Mouse (Mus musculus) urinary bladder, postnatal 10 days (tissue): Measurements from ENCODE around the gene Slc8a1.

Experiments used
- DNase-seq: peaks from one replicate; pipeline ENCODE4 v3.0.0; 2022; ENCODE audit warnings: low spot score

The Slc8a1 gene

DNA sequence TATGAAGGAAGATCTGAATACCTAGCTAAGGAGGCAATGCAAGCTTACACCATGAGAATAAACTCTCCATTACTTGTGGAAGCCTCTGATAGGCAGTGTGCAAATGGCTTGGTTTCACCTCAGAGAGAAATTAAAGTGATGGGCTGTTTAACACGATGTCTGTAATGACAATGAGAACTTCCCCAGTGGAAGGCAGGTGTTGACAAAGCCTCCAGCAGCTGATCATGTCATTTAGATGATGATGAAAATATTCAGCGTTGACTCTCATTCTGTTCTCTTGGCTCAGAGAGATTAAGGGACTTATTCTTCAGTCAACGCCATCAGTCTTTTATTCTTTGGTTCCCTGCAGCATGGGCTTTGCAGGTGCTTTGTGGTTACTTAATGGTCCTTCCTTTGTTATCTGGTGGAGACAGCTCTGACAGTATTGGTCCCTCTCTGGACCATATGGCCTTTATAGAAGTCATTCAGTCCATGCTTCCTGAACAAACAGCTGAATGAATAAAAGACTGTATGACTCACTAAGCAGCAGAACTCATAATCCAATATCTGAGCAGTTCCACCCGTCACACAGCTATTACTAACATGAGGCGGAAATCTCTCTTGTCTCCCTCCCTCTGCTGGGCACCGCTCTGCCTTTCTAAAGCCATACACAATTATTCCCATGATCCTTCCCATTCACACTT, 184.0 kb downstream of the Slc8a1 start:
- DNase-seq: no peak

GRCm38 (mm10) chr17:81551856-81552635, 186.1 kb downstream of the Slc8a1 start:
- no peak for DNase-seq

DNA sequence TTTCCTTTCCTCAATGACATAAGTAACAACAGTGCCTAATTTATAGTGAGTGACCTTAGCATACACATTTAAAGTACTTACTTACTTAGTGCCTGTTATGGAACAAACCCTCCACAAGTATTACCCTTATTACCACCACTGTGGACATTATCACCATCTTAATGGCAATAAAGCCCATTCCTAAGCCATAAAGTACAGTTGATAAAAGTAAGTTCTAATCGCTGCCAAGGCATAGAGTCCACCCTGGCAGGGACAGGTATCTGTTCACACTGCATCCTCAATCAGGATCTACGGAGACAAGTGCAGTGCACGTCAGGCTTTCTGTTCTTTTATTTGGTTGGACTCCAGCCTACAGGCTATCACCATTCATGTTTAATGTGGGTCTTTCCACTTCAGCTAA, 187.3 kb downstream of the Slc8a1 start:
- no peak for DNase-seq

DNA sequence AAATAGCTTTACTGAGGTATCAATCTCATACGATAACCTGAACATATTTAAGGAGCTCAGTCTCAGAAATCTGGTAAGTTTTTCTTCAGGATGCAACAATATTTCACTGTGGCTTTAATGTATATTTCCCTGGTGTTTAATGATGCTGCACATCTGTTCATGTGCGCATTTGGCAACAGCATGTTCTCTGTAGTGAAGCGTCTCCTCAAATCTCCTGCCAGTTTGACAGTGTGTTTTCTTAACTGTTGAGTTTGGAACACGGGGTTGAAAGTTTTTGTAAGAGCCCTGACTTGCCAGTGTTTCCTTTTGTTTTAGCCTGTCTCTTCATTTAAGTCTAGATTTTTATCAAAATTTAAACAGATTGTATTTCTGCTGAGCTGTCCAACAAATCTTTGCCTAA, 190.2 kb downstream of the Slc8a1 start:
- no peak for DNase-seq

- no peak for DNase-seq
Measured at GRCm38 (mm10) chr17:81546525-81546924, 191.7 kb downstream of the Slc8a1 start.

DNA sequence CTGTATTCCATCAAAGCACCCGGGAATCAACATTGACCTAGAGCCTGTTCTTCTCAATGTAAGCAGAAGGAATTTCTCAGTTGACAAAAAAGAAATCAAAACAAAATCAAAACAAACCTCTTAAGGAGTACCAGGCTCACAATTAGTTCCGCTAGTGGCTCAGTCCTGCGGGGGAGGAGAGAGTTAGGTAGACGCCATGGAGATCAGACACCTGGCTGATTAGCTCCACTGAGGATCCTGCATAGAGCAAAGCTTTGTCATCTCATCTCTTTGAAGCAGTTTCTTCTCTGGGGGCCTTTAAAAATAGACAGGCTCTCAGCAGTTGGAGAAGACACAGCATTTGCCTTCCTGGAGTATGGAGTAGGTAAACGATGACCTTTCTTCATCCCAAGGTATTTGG, 192.2 kb downstream of the Slc8a1 start:
- no peak for DNase-seq

GRCm38 (mm10) chr17:81544926-81545325, 193.3 kb downstream of the Slc8a1 start:
- no peak for DNase-seq

DNA sequence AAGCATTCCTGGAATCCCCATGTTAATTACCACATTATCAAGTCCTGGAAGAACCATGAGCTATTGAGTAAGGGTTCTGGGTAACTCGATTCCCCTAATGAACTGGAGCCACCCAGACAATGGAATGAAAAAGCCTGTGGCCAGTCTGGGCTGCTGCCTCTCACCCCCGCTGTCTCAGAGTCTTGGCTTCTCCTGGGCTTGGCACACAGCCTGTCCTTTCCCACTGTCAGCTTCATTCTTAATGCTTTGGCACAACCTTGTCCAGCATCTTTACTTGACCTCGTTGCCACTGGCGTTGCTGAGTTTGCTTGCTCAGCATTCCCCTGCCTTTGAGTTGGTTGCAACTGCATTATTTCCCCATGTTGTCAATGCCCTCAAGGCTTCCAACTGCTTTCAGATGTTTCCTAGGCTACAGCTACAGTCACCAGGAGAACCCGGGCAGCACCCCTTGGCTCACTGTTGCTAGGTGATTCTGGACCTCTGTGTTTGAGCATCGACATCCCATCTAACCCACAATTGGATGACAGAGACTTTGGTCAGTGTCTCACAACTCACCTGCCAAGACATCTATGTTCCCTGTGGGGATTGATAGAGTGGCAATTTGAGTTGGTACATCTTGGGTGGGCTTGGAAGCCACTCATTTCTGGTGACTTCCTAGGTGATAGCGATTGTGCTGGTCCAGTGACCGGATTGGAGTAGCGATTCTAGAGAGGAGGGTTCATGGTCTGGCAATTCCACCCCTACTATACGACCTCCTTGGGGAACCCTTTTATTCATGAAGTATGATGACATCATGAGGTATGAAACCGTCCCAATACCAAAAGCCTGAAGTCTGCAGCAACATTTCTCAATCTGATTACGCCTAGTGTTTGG, 195.6 kb downstream of the Slc8a1 start:
- no peak for DNase-seq

DNA sequence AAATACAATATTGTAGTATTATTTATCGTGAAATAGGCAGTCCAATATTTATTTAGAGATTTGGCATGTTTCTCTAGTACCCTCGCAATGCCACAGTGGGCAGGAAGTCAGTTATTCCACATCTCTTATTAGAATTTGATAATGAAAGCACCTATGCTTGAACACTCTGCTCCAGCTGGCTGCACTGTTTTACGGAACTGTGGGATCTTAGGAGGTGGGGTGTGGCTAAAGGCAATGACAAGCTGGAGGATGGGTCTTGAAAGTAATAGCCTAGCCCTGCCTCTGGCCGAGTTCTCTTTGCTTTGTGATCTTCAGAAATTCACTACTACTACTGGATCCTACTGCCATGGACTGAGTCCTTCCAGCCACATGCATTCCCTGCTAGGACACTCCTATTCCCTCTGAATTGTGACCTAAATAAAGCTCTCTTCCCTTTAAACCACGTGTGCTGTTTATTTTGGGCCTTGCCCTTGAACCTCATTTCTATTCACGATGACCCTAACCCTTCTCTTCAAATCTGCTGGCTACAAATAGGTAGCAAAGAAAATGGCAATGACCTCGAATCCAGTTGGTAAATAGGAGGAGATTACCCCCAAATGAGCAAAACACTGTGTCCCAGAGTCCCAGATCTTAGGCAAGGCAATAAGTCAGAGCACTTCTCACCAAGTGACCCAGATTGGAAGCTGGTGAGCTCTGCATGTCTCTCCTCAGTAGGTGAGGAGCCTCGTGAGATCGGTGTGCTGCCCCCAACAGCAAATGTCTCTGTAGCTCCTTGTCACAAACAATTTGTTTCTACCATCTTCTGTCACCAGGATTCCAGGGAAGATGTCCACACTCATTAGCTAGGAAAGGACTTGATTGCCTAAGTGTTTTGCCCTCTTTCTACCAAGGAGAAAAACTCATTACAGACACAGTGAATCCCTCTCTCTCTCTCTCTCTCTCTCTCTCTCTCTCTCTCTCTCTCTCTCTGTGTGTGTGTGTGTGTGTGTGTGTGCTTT, 199.7 kb downstream of the Slc8a1 start:
- DNase-seq: no peak

GRCm38 (mm10) chr17:81536093-81536492, 202.1 kb downstream of the Slc8a1 start:
- DNase-seq: no peak

- DNase-seq: no peak
Measured at GRCm38 (mm10) chr17:81529849-81530248, 208.3 kb downstream of the Slc8a1 start.

DNA sequence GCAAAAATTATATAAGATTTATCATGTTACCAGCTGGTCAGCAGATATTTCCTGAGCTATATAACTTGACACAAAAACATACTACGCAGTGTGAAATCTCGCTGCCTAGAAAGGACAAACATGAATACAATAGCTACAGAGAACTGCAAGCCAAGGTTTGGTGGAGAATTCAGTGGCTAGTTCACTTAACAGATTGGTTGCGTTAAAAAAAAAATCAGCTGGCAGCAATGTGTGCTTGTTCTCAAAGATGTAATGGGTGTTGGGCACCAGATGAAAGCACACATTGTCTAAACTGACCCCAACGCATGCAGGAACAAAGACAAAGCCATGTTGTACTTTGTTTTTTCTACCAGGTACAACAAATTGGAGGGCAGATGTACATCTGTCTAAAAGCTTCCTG, 209.2 kb downstream of the Slc8a1 start:
- DNase-seq: no peak

DNA sequence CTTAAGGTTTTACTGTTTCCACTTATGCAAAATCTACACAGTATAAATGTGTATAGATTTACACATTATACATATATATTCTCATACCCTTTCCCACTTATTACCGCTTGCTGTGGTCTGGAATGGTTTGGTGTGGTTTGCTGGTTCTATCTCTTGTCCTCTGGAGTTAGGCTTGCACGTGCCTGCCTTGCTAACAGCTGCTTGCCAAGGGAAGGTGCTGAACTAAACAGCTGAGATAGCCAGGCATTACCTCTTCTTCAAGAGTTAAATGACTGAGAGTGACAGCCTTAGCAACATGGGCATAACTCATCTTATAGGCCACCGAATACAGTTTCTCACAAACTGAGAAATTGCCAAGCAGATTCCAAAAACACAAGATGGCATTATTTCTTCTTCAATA, 211.7 kb downstream of the Slc8a1 start:
- DNase-seq: no peak

DNA sequence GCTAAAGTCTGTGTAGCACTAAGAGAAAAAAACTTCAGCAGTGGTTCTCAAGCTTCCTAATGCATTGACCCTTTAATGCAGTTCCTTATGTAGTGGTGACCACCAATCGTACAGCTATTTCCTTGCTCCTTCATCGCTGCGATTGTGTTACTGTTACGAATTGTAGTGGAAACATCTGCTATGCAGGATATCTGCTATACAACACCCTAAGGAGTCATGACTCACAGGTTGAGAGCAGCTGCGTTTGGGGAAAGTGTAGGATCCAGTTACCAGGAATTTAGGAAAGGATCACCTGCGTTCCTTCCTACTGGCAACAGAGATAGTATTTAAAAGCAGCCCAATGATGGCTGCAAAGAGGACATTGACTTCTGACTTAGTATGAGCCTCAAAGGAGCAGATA, 213.4 kb downstream of the Slc8a1 start:
- no peak for DNase-seq

- DNase-seq: no peak
Measured at GRCm38 (mm10) chr17:81523943-81524342, 214.2 kb downstream of the Slc8a1 start.

- DNase-seq: no peak
Measured at GRCm38 (mm10) chr17:81518316-81519025, 219.7 kb downstream of the Slc8a1 start.

DNA sequence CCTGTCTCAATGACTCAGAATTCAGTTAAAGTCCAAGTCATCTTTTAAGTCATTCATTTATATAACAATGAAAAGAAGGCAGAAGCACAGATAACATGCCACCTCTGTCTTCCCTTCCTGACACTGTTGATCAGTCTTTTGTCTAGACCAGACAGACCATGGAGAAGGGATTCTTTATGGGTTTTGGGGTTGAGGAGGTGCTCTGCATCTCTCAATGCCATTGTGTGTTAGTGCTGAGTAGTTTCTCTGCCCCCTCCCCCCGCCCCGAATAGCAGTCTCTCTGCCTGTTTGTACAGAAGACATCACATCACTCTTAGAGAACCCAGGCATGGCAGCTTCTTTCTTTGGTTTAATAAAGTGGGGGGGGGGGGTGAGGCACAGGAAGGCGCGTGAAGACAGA, 222.0 kb downstream of the Slc8a1 start:
- DNase-seq: no peak

DNA sequence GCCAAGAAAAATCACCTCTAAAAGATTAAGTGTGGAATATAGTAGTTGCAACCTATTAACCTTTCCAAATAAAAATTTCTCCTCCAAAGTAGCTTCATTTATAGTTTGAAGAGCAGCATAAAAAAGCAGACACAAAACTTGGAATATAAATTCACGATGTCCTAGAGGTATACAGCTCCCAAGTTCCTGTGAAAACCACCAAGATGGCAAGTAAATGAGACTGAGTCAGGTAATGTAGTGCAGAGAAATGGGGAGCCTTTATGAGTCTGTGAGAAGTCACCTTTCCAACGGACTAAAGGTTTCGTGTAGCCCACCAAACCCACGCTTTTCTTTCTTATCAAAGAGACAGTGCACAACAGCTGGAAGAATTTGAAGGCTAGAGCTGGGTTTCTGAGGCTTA, 224.2 kb downstream of the Slc8a1 start:
- DNase-seq: no peak

- no peak for DNase-seq
Measured at GRCm38 (mm10) chr17:81513368-81513958, 224.7 kb downstream of the Slc8a1 start.

DNA sequence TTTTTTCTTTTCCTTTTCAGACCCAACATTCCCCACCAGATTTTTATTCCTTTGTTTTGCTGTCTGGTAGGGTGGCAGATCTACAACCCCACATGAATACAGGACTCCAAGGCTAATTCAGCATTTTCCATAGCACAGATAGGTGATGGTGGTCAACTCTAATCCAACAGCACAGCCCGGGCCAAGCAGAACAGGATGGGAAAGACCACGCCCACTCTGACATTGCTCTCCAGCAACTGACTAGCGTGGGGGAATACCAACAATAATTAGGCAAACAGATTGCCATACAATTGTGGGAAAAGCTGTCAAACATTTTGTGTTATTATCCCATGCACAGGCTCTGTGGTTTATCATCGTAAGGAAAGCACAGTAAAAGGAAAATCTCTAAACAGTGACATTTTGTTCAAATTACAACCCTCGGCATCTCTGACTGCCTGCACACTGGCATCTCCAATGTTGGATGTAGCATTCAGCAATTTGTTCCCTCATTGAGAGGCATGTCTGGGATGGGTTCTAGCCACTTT, 233.0 kb downstream of the Slc8a1 start:
- DNase-seq: no peak
